Mouse (Mus musculus) forebrain, postnatal 0 days (tissue): Measurements from ENCODE around the gene Jmjd6. TPM values are rescaled to one million over a fixed set of nuclear protein-coding genes. Genes with fewer than 3 reads are reported as not detected.

ENCODE experiments used
- ATAC-seq: fragments of 200-750 bp; cut with Nextera tagmentation; 2 replicates; pipeline ENCODE4 v1.8.0; 2017; ENCODE audit warnings: mild to moderate bottlenecking, moderate library complexity
- DNase-seq: peaks from one replicate; pipeline ENCODE4 v3.0.0-alpha.2; 2015
- H3K27ac ChIP-seq: fragments of 300-500 bp; sonication (generic); 2 replicates; pipeline ENCODE4 v1.5.1; 2014; ENCODE audit warnings: low read depth, mild to moderate bottlenecking, antibody characterized with exemption, low read length, moderate library complexity, mixed read lengths
- H3K27me3 ChIP-seq: fragments of 300-500 bp; sonication (generic); 2 replicates; pipeline ENCODE4 v1.6.1; 2014; ENCODE audit warnings: mild to moderate bottlenecking, low read length, mixed read lengths; ENCODE audit not compliant: insufficient read depth
- H3K36me3 ChIP-seq: fragments of 300-500 bp; sonication (generic); 2 replicates; pipeline ENCODE4 v1.6.1; 2014; ENCODE audit warnings: mild to moderate bottlenecking, moderate library complexity; ENCODE audit not compliant: insufficient read depth
- H3K4me1 ChIP-seq: fragments of 300-500 bp; sonication (generic); 2 replicates; pipeline ENCODE4 v1.6.1; 2014; ENCODE audit warnings: antibody characterized with exemption; ENCODE audit not compliant: insufficient read depth
- H3K4me2 ChIP-seq: fragments of 300-500 bp; sonication (generic); 2 replicates; pipeline ENCODE4 v1.6.1; 2014; ENCODE audit warnings: low read depth, mild to moderate bottlenecking, moderate library complexity
- H3K4me3 ChIP-seq: fragments of 300-500 bp; sonication (generic); 2 replicates; pipeline ENCODE4 v1.5.1; 2014; ENCODE audit warnings: low read depth, low read length, mixed read lengths
- H3K9ac ChIP-seq: fragments of 300-500 bp; sonication (generic); 2 replicates; pipeline ENCODE4 v1.6.1; 2014; ENCODE audit warnings: mild to moderate bottlenecking
- H3K9me3 ChIP-seq: fragments of 300-500 bp; sonication (generic); 2 replicates; pipeline ENCODE4 v1.6.1; 2016; ENCODE audit warnings: low read length
- CTCF ChIP-seq: sonication (generic); IDR thresholded peaks from 2 replicates; pipeline ENCODE4 v1.5.1; 2016; ENCODE audit warnings: antibody characterized with exemption, control low read depth, low read depth
- WGBS: fragments of 180-500 bp; shearing (Covaris S2); extraction: QIAGEN DNeasy Blood & Tissue Kit; methylation state at CpG from one replicate; pipeline ENCODE4 v1.1.7; 2014; 5-methylcytosine and 5-hydroxymethylcytosine counted together
- polyA plus RNA-seq: library from polyadenylated mRNA; unstranded; fragments of >200 nt; fragmentation: Nextera tagmentation; extraction: Ambion mirVana; gene quantifications from 2 replicates; pipeline ENCODE4 v1.2.1, GENCODE M21; 2015
- total RNA-seq: library from RNA; depleted of rRNA; stranded (reverse); fragments of >200 nt; gene quantifications from 2 replicates; pipeline ENCODE4 v1.2.3, GENCODE M21; 2014

Jmjd6 gene
- total and polyA plus RNA-seq, 2 experiments from 2014 or later, result 41.4 to 48.1 TPM

DNA sequence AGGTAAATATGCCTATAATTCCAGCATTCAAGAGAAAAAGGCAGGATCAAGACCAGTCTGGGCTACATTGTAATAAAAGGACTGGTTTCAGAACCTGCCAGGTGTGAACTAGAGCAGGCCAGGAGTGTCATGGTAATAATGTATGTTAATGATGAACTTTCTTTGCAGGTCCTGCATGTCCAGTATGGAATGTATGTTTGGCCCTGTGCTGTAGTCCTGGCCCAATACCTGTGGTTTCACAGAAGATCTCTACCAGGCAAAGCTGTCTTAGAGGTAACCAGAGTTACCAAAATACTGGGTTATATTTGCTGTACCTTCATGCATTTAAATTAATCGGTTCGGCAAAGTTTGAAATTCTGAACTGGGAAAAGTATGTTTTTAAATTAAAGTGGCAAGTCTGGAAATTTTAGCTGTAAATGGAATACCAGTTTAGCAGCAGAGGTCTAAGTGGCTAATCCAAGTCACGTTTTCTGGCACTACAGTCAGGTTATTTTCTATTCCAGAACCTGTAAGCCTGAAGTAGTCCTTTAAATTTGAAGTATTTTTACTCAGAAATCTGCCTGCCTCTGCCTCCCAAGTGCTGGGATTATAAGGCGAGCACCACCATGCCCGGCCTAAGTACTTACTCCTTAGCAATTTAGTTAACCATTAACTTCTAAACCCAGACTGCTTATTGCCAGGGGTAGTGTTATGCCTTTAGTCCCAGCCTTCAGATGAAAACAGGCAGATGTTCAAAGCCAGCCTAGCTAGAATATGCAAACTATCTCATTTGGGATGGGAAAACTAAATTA is 5.0 kb upstream of the Jmjd6 start:
- no peak overlapping the region for H3K4me3 ChIP-seq
- H3K4me1 ChIP-seq, result peaks cover 13% of the 10 kb centered on the region; the same call in 1 of the 2 replicates
- H3K27me3 ChIP-seq, result no peaks in the 10 kb centered on the region
- no peak overlapping the region for H3K9ac ChIP-seq
- peaks cover 9% of the 10 kb centered on the region for H3K36me3 ChIP-seq
- TF ChIP-seq CTCF, result no peak
- H3K9me3 ChIP-seq, result no peaks in the 10 kb centered on the region
- no peak overlapping the region for H3K27ac ChIP-seq
- H3K4me2 ChIP-seq, result no peak overlapping the region
- ATAC-seq, result no peak
- WGBS, result 81% methylated on average over 5 of the region's 5 CpGs
- no peak for DNase-seq

DNA sequence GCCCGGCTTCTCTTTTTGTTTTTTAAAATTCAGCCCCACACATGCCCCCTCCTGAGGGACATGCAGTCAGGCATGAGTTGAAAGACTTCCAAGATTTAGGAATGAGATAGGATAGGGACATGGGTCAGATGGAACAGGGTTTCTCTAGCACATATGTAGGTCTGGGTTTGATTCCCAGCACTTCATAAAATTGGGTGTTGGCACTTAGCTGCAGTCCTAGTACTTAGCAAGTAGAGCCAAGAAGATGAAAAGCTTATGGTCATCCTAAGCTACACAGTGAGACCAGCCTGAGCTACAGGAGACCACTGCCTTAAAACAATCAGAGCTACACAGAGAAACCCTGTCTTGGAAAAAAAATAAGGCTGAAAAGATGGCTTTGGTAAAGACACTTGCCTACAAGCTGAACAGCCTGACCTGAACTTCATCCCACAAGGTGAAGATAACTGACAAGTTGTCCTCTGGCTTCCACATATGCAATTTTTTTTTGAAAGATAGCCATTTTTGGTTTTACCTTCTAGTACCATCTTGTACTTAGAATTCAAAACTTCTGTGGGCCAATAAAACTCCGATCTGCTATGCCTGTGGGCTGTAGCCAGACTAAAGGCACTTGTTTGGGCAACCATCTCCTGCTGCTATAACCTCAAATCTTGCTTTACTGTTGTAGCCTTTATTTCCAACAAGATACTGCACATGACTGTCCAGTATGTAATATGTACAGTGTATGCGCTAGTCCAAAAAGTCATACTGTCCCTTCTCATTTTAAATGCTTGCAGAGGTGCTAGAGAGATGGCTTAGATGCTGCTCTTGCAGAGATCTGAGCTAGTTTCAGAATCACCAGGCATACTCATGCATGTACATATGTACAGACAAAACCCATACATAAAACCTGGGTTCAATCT is 4.2 kb upstream of the Jmjd6 start:
- no peak overlapping the region for H3K4me3 ChIP-seq
- H3K36me3 ChIP-seq, result peaks cover 9% of the 10 kb centered on the region
- WGBS, result 86% methylated on average over 3 of the region's 3 CpGs
- peaks cover 13% of the 10 kb centered on the region; the same call in 1 of the 2 replicates for H3K4me1 ChIP-seq
- H3K4me2 ChIP-seq, result no peak overlapping the region
- H3K9me3 ChIP-seq, result no peaks in the 10 kb centered on the region
- no peak for DNase-seq
- H3K9ac ChIP-seq, result no peak overlapping the region
- H3K27me3 ChIP-seq, result no peaks in the 10 kb centered on the region
- no peak overlapping the region for H3K27ac ChIP-seq
- ATAC-seq, result no peak
- TF ChIP-seq CTCF, result no peak

DNA sequence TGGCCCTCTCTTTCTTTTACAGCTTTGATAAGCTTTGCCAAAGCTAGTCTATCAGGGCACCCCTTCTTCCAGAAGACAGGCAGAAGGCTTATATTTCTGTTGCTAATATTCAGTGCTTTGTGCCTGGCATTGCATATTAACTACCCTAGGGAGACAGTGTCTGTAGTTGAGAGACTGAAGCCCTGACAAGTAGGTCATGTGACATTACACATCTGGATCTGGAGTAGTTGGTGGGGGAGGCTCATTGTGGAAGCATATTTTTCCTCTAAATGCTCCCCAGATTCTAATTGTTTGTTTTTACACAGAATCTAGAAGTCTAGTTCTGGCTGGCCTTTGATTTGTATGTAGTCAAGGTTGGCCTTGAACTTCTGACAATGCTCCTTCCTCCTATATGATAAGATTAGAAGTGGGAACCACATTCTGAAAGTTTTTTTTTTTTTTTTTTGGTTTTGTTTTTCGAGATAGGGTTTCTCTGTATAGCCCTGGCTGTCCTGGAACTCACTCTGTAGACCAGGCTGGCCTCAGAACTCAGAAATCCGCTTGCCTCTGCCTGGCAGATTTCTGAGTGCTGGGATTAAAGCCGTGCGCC is 3.4 kb upstream of the Jmjd6 start:
- Histone ChIP-seq H3K27me3 (no peaks in the 10 kb centered on the region), H3K4me1 (peaks cover 13% of the 10 kb centered on the region; the same call in 1 of the 2 replicates), H3K9me3 (no peaks in the 10 kb centered on the region), H3K27ac (no peak overlapping the region), H3K4me3 (no peak overlapping the region), H3K4me2 (no peak overlapping the region), H3K36me3 (peaks cover 9% of the 10 kb centered on the region), H3K9ac (no peak overlapping the region)
- no peak for DNase-seq
- TF ChIP-seq CTCF, result no peak
- 73% methylated on average over 4 of the region's 4 CpGs for WGBS
- ATAC-seq, result no peak

DNA sequence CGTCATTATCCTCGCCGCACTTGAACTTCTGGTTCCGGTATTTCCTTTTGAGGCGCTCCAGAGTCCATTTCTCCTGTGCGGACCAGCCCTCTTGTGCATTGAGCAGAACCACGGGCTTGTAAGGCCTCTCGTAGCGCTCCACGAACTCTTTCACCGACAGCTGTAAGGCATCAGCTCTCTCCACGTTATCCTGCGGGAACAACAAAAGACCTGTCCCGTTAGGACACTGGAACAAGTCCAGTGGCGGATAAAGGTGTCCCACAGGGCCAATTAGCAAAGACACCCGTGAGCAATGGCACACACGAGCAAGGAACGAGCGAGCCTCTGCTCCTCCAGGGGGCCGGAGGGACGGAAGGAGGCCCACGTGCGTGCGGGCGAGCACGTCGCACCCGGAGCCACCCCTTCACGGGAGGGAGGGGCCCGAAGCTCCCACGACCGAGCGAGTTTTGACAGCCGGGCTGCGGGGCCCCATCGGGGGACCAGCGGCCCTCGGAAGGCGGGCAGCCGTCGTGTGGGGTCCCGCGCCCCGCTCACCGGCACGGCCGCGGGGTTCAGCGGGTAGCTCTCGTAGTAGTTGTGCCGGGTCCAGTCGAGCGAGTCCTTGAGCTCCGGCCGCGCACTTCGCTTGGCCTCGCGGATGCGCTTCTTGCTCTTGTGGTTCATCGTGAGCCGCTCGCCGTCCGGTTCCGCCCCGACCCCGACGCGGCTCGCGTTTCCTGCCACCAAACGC is 553 bp downstream of the Jmjd6 start:
- ATAC-seq (peak; percentile 62), DNase-seq (peak; percentile 82)
- Histone ChIP-seq H3K36me3 (peaks cover 30% of the 10 kb centered on the region), H3K9ac (peak overlapping the region; percentile 92), H3K27me3 (no peaks in the 10 kb centered on the region), H3K4me1 (peaks cover 11% of the 10 kb centered on the region; the same call in 1 of the 2 replicates), H3K27ac (peak overlapping the region; percentile 95), H3K9me3 (no peaks in the 10 kb centered on the region), H3K4me3 (peak overlapping the region; percentile 85), H3K4me2 (peak overlapping the region; percentile 82)
- TF ChIP-seq CTCF, result peak; percentile 15; the same call in 1 of the 2 replicates
- under 1% methylated on average over 53 of the region's 73 CpGs for WGBS

DNA sequence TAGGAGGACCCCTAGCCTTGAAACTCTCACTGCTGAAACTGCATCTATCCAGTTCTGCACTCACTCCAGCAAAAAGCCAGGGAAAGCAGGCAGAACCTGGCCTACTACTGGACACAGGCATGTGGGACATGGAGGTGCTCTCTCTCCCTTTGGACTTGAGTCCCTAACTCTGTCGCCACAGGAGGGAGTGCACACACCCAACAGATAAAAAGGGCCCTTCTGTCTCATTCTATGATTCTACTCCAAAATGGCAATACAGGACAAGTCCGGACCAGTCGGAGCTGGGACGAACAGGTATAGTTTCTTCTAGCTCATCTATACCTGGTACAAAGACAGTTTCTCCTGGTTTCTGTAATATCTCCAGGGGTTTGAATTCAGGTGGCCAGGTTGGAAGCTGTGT is 2.5 kb downstream of the Jmjd6 start:
- Histone ChIP-seq H3K27me3 (no peaks in the 10 kb centered on the region), H3K36me3 (peaks cover 49% of the 10 kb centered on the region), H3K4me1 (peaks cover 11% of the 10 kb centered on the region; the same call in 1 of the 2 replicates), H3K27ac (no peak overlapping the region), H3K9ac (no peak overlapping the region), H3K9me3 (no peaks in the 10 kb centered on the region), H3K4me2 (no peak overlapping the region), H3K4me3 (no peak overlapping the region)
- no peak for TF ChIP-seq CTCF
- DNase-seq (no peak), ATAC-seq (no peak)
- WGBS, result 78% methylated on average over 4 of the region's 4 CpGs

DNA sequence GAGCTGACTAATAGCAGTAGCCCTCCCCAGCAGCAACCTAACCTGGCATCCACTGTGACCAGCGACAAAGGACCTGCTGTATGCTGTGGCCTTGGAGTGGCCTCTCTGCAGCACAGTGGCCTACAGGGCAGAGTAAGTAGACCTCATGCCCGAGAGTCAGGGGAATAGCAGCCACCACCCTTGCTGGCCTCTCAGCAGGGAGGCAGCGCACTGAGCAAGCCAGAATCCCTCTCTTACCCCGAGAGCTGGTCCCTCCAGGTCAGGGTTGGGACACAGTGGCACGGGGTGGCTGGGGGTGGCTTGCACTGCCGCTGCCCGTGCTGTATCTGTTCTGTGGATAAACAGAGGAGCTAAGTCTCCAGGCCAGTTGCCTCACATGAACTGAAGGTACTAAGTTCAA is 3.6 kb downstream of the Jmjd6 start:
- Histone ChIP-seq H3K4me3 (no peak overlapping the region), H3K9ac (peak overlapping the region; percentile 18; the same call in 1 of the 2 replicates), H3K4me2 (no peak overlapping the region), H3K9me3 (no peaks in the 10 kb centered on the region), H3K4me1 (peaks cover 11% of the 10 kb centered on the region; the same call in 1 of the 2 replicates), H3K27me3 (no peaks in the 10 kb centered on the region), H3K36me3 (peaks cover 60% of the 10 kb centered on the region), H3K27ac (no peak overlapping the region)
- 74% methylated on average over 7 of the region's 7 CpGs for WGBS
- DNase-seq (no peak), ATAC-seq (no peak)
- TF ChIP-seq CTCF, result no peak
